Mouse (Mus musculus) cerebellum, postnatal 14 days (tissue): Measurements from ENCODE around the gene Rtp4.

Experiments
- DNase-seq, 2 experiments: peaks; one replicate each; pipeline ENCODE4 v3.0.0; 2021; ENCODE audit warnings: mixed read lengths in 2 of 2

Rtp4 gene

GRCm38 (mm10) chr16:23520235-23520871 is at the start of gene Rtp4, which contains the start of gene Masp1:
Rtp4 (plus strand) TSS chr16:23520291.
Masp1 (minus strand) TSS chr16:23520815.
- peak; percentile 30 to 43 for DNase-seq

GRCm38 (mm10) chr16:23471551-23471950 is 48.5 kb upstream of the Rtp4 start:
- DNase-seq = no peak

DNA sequence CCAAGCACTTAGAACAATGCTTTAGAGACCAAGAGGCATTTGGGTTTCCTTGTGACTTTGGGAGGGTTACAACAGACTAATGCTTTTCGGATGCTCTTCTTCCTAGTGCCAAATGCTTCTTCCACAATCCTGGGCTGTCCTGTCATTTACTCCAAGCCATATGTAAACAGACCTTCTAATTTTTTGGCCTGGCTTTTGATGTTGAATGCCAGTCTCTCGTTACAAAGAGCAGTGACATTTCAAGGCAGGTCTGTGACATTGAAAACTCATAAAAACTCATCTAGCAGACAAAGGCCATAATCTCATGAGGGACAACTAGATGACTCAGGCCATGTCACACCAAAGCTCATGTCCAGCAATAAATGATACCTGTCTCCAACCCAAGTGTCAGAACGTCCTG is 48.0 kb upstream of the Rtp4 start:
- DNase-seq = no peak

- DNase-seq = no peak
These were observed 44.4 kb upstream of the Rtp4 start for GRCm38 (mm10) chr16:23475651-23476050.

- DNase-seq = no peak
These were observed 43.5 kb upstream of the Rtp4 start for GRCm38 (mm10) chr16:23476598-23476997.

- no peak for DNase-seq
These were observed 40.1 kb upstream of the Rtp4 start for GRCm38 (mm10) chr16:23479872-23480603.

- DNase-seq = no peak
These were observed 37.9 kb upstream of the Rtp4 start for GRCm38 (mm10) chr16:23482218-23482617.

- no peak for DNase-seq
These were observed 37.2 kb upstream of the Rtp4 start for GRCm38 (mm10) chr16:23482846-23483245.

- DNase-seq = no peak
These were observed 36.8 kb upstream of the Rtp4 start for GRCm38 (mm10) chr16:23483292-23483691.

GRCm38 (mm10) chr16:23492783-23493182 is 27.3 kb upstream of the Rtp4 start:
- no peak for DNase-seq

DNA sequence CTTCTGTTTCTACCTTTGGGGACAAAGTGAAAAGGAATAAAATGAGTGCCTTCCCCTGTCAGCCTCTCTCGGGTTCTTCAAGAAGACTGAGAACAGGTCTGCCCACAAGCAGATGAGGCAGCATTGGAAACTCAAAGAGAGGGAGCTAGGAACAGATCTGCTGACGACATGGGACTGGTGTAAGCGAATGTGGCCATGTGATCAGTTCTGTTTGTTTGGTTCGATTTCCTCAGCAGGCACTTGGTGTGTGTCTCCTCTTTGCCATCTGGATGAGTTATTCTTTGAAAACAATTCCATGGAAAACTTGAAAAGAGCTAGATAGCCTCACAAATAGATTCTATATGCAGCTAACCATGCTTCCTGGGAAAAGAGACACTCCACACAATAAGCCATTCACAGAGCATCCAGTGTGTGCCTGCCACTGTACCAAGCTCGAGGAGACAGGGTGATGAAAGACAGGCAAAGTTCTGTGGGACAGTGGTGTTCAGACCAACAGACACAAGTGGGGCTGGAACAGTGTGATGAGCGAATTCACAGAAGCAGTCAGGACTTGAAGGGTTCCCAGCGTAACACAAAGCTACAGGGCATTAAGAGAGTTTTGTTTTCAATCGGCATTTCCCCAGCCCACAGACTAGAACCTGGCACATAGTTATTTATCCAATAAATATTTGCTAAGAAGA is 23.7 kb upstream of the Rtp4 start:
- no peak for DNase-seq

GRCm38 (mm10) chr16:23497440-23497839 is 22.7 kb upstream of the Rtp4 start:
- DNase-seq = no peak

DNA sequence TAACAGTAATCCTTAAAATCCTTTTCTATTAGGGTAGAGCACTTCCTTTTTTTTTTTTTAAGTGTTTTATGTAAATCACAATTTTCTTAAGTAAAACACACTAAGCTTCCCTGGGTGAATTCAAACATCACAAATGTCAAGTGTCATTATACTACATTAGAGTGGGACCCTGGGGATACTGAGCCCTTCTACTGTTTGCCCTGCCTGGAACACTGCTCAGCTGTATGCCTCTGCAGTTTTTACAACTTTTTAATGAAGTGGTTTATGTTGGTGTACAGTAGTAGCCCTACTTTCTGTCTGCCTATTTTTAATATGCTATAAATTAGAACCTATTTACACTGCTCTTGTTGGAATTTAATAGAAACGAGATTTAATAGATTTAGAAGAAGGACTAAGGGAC is 22.2 kb upstream of the Rtp4 start:
- DNase-seq = no peak

- DNase-seq = no peak
These were observed 21.4 kb upstream of the Rtp4 start for GRCm38 (mm10) chr16:23498691-23499131.

GRCm38 (mm10) chr16:23500558-23500957 is 19.5 kb upstream of the Rtp4 start:
- no peak for DNase-seq

GRCm38 (mm10) chr16:23501288-23501687 is 18.8 kb upstream of the Rtp4 start:
- no peak for DNase-seq

DNA sequence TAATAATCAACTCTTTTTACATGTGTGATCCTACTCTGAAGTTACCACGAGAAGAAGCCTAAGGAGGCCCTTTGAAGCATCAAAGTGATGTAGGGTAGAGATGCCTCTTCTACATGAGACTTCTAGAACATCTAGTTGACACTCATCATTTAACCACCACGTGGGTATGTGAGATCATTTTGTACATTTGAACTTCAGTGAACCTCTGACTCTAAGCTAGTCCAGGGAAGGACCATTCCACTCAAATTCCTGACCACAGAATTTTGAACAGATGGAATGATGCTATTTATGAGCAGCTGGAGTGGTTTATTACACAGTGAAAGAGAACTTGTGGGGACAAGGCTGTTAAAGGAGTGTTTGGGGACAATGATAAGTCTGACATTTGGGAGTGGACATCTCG is 17.6 kb upstream of the Rtp4 start:
- DNase-seq = no peak

- DNase-seq = no peak
These were observed 16.7 kb upstream of the Rtp4 start for GRCm38 (mm10) chr16:23503351-23503750.

GRCm38 (mm10) chr16:23504320-23504744 is 15.8 kb upstream of the Rtp4 start:
- DNase-seq = no peak

GRCm38 (mm10) chr16:23505904-23506687 is 14.0 kb upstream of the Rtp4 start:
- no peak for DNase-seq

GRCm38 (mm10) chr16:23511166-23511935 is 8.7 kb upstream of the Rtp4 start:
- DNase-seq = no peak

GRCm38 (mm10) chr16:23513401-23513800 is 6.7 kb upstream of the Rtp4 start:
- no peak for DNase-seq
